Mouse (Mus musculus) limb, embryonic 13.5 days (tissue): ENCODE results near the gene Gdf10. TPM values are rescaled to one million over a fixed set of nuclear protein-coding genes. Genes with fewer than 3 reads are reported as not detected.

Experiments used
- ATAC-seq: fragments of 200-750 bp; cut with Nextera tagmentation; 2 replicates; pipeline ENCODE4 v1.8.0; 2017; ENCODE audit warnings: low read depth, moderate number of reproducible peaks, moderate TSS enrichment; ENCODE audit not compliant: low FRiP score
- H3K27ac ChIP-seq: fragments of 300-500 bp; sonication (generic); 2 replicates; pipeline ENCODE4 v1.5.1; 2015; ENCODE audit warnings: inconsistent platforms, mild to moderate bottlenecking, moderate library complexity
- H3K27me3 ChIP-seq: fragments of 300-500 bp; sonication (generic); 2 replicates; pipeline ENCODE4 v1.6.1; 2015; ENCODE audit warnings: mild to moderate bottlenecking, inconsistent platforms
- H3K36me3 ChIP-seq: fragments of 300-500 bp; sonication (generic); 2 replicates; pipeline ENCODE4 v1.6.1; 2015; ENCODE audit warnings: inconsistent platforms, mild to moderate bottlenecking, moderate library complexity
- H3K4me1 ChIP-seq: fragments of 300-500 bp; sonication (generic); 2 replicates; pipeline ENCODE4 v1.6.1; 2015; ENCODE audit warnings: inconsistent platforms
- H3K4me2 ChIP-seq: fragments of 300-500 bp; sonication (generic); replicated peaks from 2 replicates; pipeline ENCODE4 v1.6.1; 2015; ENCODE audit warnings: inconsistent platforms, mild to moderate bottlenecking, moderate library complexity
- H3K4me3 ChIP-seq: fragments of 300-500 bp; sonication (generic); 2 replicates; pipeline ENCODE4 v1.5.1; 2015; ENCODE audit warnings: moderate library complexity, mild to moderate bottlenecking, inconsistent platforms
- H3K9ac ChIP-seq: fragments of 300-500 bp; sonication (generic); 2 replicates; pipeline ENCODE4 v1.6.1; 2015; ENCODE audit warnings: mild to moderate bottlenecking, inconsistent platforms
- H3K9me3 ChIP-seq: fragments of 300-500 bp; sonication (generic); 2 replicates; pipeline ENCODE4 v1.6.1; 2016; ENCODE audit warnings: inconsistent platforms
- whole genome bisulfite sequencing: fragments of 180-500 bp; shearing (Covaris S2); methylation state at CpG from one replicate; pipeline ENCODE4 v1.1.7; 2015; 5-methylcytosine and 5-hydroxymethylcytosine counted together
- polyA plus RNA-seq: library from polyadenylated mRNA; unstranded; fragments of >200 nt; fragmentation: Nextera tagmentation; extraction: Ambion mirVana; gene quantifications from 2 replicates; pipeline ENCODE4 v1.2.1, GENCODE M21; 2015

The Gdf10 gene
- polyA plus RNA-seq, 1 experiment from 2014 or later: 48.6 TPM

DNA sequence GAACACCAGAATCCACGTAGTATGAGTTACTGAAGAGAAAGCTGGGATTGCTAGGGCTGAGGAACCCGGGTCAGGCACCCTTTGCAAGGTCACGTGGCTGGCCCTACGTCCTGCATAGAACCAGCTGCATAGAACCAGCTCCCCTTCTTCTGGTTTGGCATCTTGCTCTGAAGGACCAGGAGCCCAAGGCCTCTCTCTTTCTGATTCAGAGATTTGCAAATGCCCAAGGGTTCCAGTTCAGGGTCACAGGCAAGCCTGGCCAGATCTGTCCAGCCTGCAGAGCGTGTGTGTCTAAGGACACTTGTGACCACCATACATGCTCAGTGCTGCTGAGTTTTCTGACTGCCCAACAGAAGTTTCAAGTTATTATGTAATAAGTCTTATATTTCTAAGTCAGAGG, 18.8 kb downstream of the Gdf10 start:
- H3K27ac ChIP-seq: no peak overlapping the region
- ATAC-seq: no peak
- peaks cover 4% of the 10 kb centered on the region; the same call in 1 of the 2 replicates for H3K4me1 ChIP-seq
- no peaks in the 10 kb centered on the region for H3K36me3 ChIP-seq
- H3K4me2 ChIP-seq: no peak overlapping the region
- H3K4me3 ChIP-seq: no peak overlapping the region
- H3K9ac ChIP-seq: no peak overlapping the region
- no peaks in the 10 kb centered on the region for H3K9me3 ChIP-seq
- WGBS: 72% methylated on average over 5 of the region's 5 CpGs
- H3K27me3 ChIP-seq: peaks cover 5% of the 10 kb centered on the region

DNA sequence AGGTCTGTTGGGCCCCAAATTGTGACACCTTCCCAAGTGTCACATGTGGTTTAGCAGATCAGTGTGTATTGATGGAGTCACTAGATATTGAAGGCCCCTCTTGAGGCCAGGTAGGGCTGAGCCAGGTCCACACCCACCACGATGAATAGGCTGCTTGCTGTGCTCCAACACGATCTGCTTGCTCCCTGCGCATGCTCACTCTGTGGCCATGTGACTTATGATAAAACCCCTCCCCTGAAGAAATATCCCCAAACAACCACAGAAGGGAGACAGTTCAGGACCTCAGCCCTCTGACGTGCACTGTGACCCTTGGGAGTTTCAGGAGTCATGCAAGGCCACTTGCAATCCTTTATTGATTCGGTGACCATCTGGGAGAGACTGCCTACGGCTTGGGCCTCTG, 22.7 kb downstream of the Gdf10 start:
- no peak overlapping the region for H3K9ac ChIP-seq
- H3K4me3 ChIP-seq: no peak overlapping the region
- H3K4me1 ChIP-seq: peaks cover 4% of the 10 kb centered on the region; the same call in 1 of the 2 replicates
- H3K27me3 ChIP-seq: no peaks in the 10 kb centered on the region; the same call in none of the 2 replicates
- WGBS: 83% methylated on average over 6 of the region's 6 CpGs
- H3K36me3 ChIP-seq: no peaks in the 10 kb centered on the region
- H3K27ac ChIP-seq: no peak overlapping the region
- H3K4me2 ChIP-seq: no peak overlapping the region
- ATAC-seq: no peak
- H3K9me3 ChIP-seq: no peaks in the 10 kb centered on the region

DNA sequence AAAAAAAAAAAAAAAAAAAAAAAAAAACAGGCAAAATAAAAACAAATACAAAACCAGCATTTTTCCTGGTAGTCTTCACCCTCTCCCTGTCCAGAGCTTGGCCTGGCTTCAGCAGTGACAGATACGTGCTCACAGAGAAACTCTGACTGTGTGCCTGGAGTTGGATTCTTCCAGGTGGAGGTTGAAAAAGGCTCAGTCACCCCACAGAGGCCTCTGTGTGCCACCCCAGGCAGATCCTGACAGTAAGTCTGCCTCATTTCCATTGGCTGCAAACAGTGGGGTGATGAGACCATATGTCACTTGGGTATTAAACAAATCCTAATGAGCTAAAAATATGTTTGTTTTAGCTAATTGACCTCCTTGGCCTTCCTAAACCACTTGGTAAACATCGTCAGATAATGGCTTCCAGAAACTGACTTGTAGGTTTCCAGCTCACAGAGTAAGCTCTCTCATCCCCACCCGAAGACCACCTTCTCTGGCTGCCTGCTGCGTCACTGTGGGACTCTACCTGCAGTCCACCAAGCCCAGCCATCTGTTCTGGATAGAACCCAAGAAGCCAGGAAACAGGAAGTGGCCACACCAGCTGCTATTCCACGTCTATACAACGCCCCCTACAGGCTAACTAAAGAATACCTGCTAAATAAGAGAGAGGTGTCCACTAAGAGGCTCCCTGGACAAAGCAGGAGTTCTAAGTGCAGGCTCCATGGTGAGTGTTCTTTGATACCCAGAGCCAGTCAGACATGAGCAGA, 29.0 kb downstream of the Gdf10 start:
- Histone ChIP-seq H3K9ac (no peak overlapping the region), H3K9me3 (no peaks in the 10 kb centered on the region), H3K4me2 (no peak overlapping the region), H3K27me3 (0 out of 2 replicates have a peak, but pooled peaks cover under 1% of the 10 kb centered on the region), H3K27ac (no peak overlapping the region), H3K36me3 (no peaks in the 10 kb centered on the region), H3K4me3 (no peak overlapping the region), H3K4me1 (no peaks in the 10 kb centered on the region)
- 43% methylated on average over 6 of the region's 6 CpGs for WGBS
- no peak for ATAC-seq

DNA sequence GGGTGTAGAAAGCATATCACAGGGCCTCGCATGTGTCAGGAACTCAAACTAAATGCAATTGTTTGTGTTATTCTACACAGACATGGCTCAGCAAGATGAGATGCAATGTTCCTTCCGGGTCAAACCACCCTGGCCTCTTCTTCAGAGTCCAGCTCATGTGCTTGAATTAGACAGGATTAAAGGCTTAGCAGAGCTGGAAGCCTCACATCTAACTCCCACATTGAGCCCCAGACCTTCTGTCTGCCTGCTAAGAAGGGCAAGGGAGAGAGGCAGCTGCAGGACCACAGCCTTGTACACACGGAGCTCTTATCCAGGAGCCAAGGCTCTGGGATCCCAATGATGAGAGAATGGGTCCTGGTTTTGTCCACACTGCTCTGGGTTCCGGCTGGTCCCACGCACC, 30.4 kb downstream of the Gdf10 start, which contains the start of gene Rbp3:
TSS of gene Rbp3 (plus strand) at position 243 of the 400 bp plus-strand sequence.
- Histone ChIP-seq H3K9ac (no peak within 1 kb of the TSS), H3K4me2 (no peak within 1 kb of the TSS), H3K9me3 (no peaks in the 10 kb centered on the region), H3K4me3 (no peak within 1 kb of the TSS), H3K27ac (no peak within 1 kb of the TSS), H3K4me1 (no peaks in the 10 kb centered on the region), H3K27me3 (0 out of 2 replicates have a peak, but pooled peaks cover 12% of the 10 kb centered on the region), H3K36me3 (no peaks in the 10 kb centered on the region)
- WGBS: 86% methylated on average over 5 of the region's 5 CpGs
- no peak for ATAC-seq

DNA sequence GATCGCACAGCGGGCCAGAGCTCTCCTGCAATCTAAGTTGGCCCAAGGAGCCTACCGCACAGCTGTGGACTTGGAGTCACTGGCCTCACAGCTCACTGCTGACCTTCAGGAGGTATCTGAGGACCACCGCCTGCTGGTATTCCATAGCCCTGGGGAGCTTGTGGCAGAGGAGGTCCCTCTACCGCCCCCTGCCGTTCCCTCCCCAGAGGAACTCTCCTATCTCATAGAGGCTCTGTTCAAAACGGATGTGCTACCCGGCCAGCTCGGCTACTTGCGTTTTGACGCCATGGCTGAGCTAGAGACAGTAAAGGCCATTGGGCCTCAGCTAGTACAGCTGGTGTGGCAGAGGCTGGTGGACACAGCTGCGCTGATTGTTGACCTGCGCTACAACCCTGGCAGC, 32.7 kb downstream of the Gdf10 start:
- Histone ChIP-seq H3K9ac (no peak overlapping the region), H3K4me1 (no peaks in the 10 kb centered on the region), H3K4me2 (no peak overlapping the region), H3K36me3 (no peaks in the 10 kb centered on the region), H3K27me3 (0 out of 2 replicates have a peak, but pooled peaks cover 12% of the 10 kb centered on the region), H3K27ac (no peak overlapping the region), H3K4me3 (no peak overlapping the region), H3K9me3 (no peaks in the 10 kb centered on the region)
- no peak for ATAC-seq
- WGBS: 79% methylated on average over 13 of the region's 13 CpGs

DNA sequence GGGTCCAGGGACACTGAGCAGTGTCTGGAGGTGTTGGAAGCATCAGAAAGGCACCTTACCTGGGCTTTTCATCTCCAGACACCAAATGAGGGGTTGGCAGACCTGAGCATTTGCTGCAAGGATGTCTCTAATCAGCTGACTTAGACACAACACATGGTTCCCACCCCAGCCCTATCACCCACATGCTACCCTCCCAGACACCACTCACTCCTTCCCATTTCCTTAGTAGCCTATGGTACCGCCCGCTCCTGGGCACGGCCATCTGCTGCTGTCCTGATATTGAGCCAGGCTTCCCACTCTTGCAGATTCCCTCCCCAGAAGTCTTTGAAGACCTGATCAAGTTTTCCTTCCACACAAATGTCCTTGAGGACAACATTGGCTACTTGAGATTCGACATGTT, 34.8 kb downstream of the Gdf10 start:
- H3K9ac ChIP-seq: no peak overlapping the region
- no peak overlapping the region for H3K4me3 ChIP-seq
- 0 out of 2 replicates have a peak, but pooled peaks cover 12% of the 10 kb centered on the region for H3K27me3 ChIP-seq
- 93% methylated on average over 4 of the region's 4 CpGs for WGBS
- no peak for ATAC-seq
- H3K4me2 ChIP-seq: no peak overlapping the region
- no peaks in the 10 kb centered on the region for H3K36me3 ChIP-seq
- H3K27ac ChIP-seq: no peak overlapping the region
- no peaks in the 10 kb centered on the region for H3K4me1 ChIP-seq
- H3K9me3 ChIP-seq: no peaks in the 10 kb centered on the region

DNA sequence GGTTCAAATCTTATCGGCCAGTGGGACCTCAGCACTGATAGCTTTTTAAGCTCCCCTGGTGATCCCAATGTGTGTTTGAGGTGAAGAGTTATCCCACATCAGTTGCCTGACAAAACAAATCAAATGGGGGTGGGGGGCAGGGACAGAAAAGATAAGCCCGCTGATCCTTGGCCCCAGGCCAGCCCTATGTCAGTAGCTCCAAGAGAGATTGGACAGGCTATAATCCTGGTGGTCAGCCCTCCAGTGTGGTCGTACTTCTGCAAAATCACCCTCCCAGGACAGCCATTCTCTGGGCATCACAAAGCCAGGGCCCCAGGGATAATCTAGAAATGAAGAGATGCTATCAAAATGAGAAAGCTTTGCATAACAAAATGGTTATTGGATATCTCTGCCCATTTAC, 35.5 kb downstream of the Gdf10 start:
- Histone ChIP-seq H3K36me3 (no peaks in the 10 kb centered on the region), H3K4me2 (no peak overlapping the region), H3K9me3 (no peaks in the 10 kb centered on the region), H3K4me3 (no peak overlapping the region), H3K27me3 (0 out of 2 replicates have a peak, but pooled peaks cover 12% of the 10 kb centered on the region), H3K4me1 (no peaks in the 10 kb centered on the region), H3K27ac (no peak overlapping the region), H3K9ac (no peak overlapping the region)
- WGBS: 76% methylated on average over 3 of the region's 3 CpGs
- no peak for ATAC-seq

DNA sequence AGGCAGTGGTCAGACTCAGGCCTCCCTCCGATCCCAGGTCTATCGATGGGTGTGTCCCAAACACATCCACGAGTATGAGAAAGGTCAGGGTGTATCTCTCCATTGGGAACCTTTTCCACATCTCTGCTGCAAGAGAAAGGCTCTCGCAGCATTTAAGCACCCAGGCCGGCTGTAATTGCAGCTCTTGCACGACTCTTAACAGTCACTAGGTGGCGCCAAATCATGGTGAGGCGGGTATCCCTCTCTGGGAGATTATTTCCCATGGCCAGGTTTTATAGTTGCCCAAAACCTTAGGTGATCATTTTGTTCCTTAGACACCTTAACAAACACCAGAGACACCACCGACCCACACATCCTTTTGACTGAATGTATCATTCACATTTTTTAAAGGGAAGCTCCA, 36.0 kb downstream of the Gdf10 start:
- 0 out of 2 replicates have a peak, but pooled peaks cover 12% of the 10 kb centered on the region for H3K27me3 ChIP-seq
- H3K9me3 ChIP-seq: no peaks in the 10 kb centered on the region
- WGBS: 16% methylated on average over 9 of the region's 9 CpGs
- no peak overlapping the region for H3K4me2 ChIP-seq
- no peaks in the 10 kb centered on the region for H3K4me1 ChIP-seq
- no peak overlapping the region for H3K9ac ChIP-seq
- no peak for ATAC-seq
- H3K36me3 ChIP-seq: no peaks in the 10 kb centered on the region
- H3K27ac ChIP-seq: no peak overlapping the region
- H3K4me3 ChIP-seq: no peak overlapping the region

DNA sequence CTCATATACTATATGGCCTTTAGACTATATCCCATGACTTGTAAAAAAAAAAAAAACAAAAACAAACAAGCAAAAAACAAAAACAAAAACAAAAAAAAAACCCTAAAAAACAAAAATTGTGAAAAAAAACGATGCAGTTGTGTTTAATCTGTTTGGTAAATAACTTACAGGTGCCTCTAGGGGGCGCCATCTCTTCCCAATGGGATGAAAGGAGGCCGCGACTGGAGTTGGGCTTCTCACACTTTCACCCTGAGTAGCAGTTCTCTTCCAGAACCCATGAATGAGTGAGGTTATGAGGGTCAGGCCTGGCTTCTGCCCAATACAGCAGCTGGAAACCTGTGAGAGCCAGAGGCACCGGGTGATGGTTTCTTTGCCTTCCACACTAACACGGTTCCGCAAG, 42.3 kb downstream of the Gdf10 start:
- Histone ChIP-seq H3K4me2 (no peak overlapping the region), H3K36me3 (no peaks in the 10 kb centered on the region), H3K9ac (no peak overlapping the region), H3K27me3 (no peaks in the 10 kb centered on the region), H3K4me3 (no peak overlapping the region), H3K4me1 (no peaks in the 10 kb centered on the region), H3K9me3 (no peaks in the 10 kb centered on the region), H3K27ac (no peak overlapping the region)
- no peak for ATAC-seq
- WGBS: 65% methylated on average over 7 of the region's 7 CpGs

DNA sequence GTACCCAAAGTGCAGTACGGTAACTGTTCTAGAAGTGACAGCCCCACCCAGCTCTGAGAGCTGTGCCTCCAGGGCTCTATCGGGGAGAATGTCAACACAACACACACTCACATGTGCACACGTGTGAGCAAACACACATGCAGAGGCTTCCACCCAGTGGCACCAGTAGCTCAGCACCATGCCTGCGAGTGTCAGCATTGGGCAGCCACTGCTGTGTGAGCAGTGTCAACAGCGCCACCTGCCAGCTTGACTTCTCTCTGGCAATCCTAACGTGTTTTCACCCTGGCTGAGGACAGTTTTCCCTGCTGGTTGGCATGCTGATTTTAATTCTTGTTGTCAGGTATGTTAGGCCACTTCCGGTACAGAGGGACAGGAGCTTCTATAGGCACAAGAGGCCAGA, 49.3 kb downstream of the Gdf10 start:
- 44% methylated on average over 7 of the region's 7 CpGs for WGBS
- no peak for ATAC-seq
- H3K4me2 ChIP-seq: no peak overlapping the region

DNA sequence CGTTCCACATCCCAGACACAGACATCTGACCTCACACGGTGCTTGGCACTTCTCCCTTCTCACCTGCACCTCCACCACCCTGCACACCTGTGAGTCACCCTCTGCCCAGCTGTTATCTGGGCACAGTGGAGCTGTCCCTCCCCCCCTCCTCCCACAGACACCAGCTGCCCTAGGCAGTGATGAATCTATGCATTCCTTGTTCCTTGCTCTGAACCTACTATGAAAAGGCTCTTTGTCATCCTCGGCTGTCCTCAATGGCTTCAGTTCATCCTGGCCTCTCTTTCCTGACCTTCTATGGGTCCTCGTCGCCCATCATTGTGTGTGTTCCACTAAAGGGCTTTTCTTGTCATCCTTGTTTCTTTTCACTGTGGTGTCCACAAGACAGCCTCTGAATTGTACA, 51.4 kb downstream of the Gdf10 start:
- ATAC-seq: no peak
- Histone ChIP-seq H3K4me1 (peaks cover 15% of the 10 kb centered on the region), H3K4me3 (no peak overlapping the region), H3K4me2 (no peak overlapping the region), H3K9me3 (no peaks in the 10 kb centered on the region), H3K27ac (no peak overlapping the region), H3K27me3 (peaks cover 39% of the 10 kb centered on the region), H3K36me3 (no peaks in the 10 kb centered on the region), H3K9ac (no peak overlapping the region)
- 70% methylated on average over 5 of the region's 5 CpGs for WGBS

More for the DNA sequence above, 49.3 kb downstream of the Gdf10 start:
- Histone ChIP-seq H3K9me3 (no peaks in the 10 kb centered on the region), H3K27me3 (peaks cover 21% of the 10 kb centered on the region), H3K4me3 (no peak overlapping the region), H3K4me1 (peaks cover under 1% of the 10 kb centered on the region; the same call in 1 of the 2 replicates), H3K27ac (no peak overlapping the region), H3K36me3 (no peaks in the 10 kb centered on the region), H3K9ac (no peak overlapping the region)

DNA sequence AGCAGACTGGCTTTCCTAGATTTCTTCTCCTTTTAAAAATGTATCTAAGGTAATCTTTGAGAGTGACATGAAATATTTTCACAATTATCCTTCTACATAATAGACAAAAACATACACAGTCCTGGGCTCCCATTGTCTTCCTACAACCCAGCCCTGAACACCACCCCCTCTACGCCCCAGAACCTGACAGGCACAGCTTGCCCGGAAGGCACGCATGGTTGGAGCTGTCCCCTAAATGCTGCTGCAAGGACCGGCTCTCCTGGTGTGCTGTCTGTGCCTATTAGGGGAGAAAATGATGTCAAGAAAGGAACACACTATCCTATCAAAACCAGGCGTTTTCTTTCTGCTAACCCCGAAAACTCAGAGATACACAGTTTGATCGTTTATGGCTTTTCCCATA, 54.4 kb downstream of the Gdf10 start:
- no peak for ATAC-seq
- WGBS: 12% methylated on average over 7 of the region's 7 CpGs
- Histone ChIP-seq H3K4me2 (peak overlapping the region; percentile 84), H3K4me3 (peak overlapping the region; percentile 47), H3K27ac (no peak overlapping the region), H3K9me3 (no peaks in the 10 kb centered on the region), H3K4me1 (peaks cover 15% of the 10 kb centered on the region), H3K9ac (no peak overlapping the region), H3K27me3 (peaks cover 39% of the 10 kb centered on the region), H3K36me3 (no peaks in the 10 kb centered on the region)
